Mouse (Mus musculus): ENCODE measurements at regions not wholly inside any gene's neighbourhood (a gene's known extent, or its start where the extent isn't known, plus 50 kb on each side); places are given as distances from the start of the nearest gene placed in this dataset.

DNA sequence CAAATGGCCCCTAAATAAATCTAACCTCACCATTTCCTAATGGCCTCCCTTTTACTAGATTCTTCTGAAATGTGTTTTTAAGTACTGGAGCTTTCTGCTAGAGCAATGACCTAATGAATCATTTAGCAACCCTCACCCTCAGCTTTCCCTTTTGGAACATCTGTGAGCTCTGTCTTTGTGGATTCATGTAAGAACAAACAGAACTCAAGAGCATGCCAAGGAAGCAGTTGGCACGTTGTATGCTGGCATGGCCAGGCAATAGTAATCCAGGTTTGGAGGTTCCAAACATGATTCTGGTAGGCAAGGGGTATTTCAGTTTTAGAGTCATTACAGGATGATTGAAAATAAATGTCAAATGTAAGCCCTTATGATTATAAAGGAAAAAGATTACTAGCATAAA is 240.9 kb upstream of the Tbl1xr1 start:
- no peaks in the 10 kb centered on the region for H3K36me3 ChIP-seq
- H3K9ac ChIP-seq (replicated peaks): no peak overlapping the region
- no peak overlapping the region for H3K4me2 ChIP-seq
- H3K4me3 ChIP-seq (replicated peaks): no peak overlapping the region
- WGBS: 76% methylated on average over 1 of the region's 1 CpGs
- ATAC-seq (ENCODE audit: low FRiP score): no peak
- H3K9me3 ChIP-seq (replicated peaks): no peaks in the 10 kb centered on the region
- no peaks in the 10 kb centered on the region for H3K27me3 ChIP-seq (replicated peaks)
- no peaks in the 10 kb centered on the region for H3K4me1 ChIP-seq
- no peak overlapping the region for H3K27ac ChIP-seq (replicated peaks)

DNA sequence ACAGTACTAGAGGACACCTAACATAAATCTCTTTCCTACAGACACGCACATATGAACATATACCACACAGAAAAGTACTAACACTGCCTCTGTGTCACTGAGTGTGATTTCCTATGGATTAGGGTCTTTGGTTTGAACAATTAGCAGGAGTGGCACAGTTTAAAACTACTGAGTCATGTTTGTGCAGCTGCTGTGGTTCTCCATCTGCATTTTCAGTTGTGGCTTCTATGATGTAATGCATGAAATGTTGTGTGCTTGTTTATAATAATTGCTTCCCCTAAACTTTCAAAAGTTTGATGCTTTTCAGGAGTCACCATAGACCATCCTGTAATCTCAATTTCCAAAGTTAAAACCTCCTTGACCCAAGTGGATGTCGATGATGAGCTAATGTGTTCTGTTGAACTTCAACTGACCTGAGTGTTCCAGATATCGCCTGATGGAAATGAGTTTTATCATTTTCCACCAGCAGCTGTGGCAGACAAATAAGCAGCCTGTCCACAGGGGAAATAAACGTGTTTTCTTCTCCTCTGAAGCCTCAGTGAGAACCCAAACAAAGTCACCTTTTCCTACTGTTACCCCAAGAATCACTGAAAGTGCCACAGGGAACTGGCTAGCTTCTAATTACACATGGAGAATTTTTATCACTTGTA is 239.0 kb upstream of the Tbl1xr1 start:
- Histone ChIP-seq H3K27me3 (replicated peaks) (no peaks in the 10 kb centered on the region), H3K36me3 (no peaks in the 10 kb centered on the region), H3K4me1 (peaks cover 2% of the 10 kb centered on the region), H3K4me2 (no peak overlapping the region), H3K9ac (replicated peaks) (no peak overlapping the region), H3K9me3 (replicated peaks) (no peaks in the 10 kb centered on the region), H3K27ac (replicated peaks) (no peak overlapping the region), H3K4me3 (replicated peaks) (no peak overlapping the region)
- 79% methylated on average over 4 of the region's 4 CpGs for WGBS
- ATAC-seq (ENCODE audit: low FRiP score): no peak

DNA sequence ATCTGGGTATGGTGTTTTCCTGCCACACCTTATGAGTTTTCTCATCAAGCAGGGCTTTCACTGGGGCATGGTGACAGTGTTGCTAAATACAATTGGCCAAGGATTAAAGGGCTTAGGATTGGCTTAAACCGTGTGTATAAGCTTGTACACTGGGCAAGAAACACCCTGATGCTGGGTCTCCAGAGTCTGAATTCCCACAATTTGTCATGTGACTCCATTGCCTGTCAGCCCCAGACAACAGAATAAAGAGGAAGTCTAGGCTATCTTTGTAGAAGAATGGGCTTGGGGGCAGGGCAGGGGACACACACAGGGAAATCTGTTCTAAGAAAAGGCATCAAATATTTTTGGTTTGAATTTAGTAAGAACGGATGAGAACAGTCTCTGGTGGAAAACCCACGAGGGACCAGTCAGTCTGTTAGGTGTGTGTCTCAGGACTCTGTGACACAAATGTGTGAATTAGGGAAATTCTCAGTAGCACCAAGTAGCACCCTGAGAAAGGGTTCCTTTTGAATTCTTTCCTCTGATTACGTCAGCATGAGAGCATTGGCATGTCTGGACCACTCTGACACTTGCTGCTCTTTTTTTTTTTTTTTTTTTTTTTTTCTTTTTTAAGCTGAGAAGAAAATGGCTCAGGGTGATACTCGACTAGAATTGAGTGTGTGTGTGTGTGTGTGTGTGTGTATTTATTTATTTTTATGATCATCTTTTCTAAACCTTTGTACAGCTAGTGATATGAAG is 235.5 kb upstream of the Tbl1xr1 start:
- Histone ChIP-seq H3K4me3 (replicated peaks) (no peak overlapping the region), H3K27me3 (replicated peaks) (no peaks in the 10 kb centered on the region), H3K27ac (replicated peaks) (no peak overlapping the region), H3K4me1 (peaks cover 13% of the 10 kb centered on the region), H3K36me3 (no peaks in the 10 kb centered on the region), H3K9ac (replicated peaks) (no peak overlapping the region), H3K9me3 (replicated peaks) (no peaks in the 10 kb centered on the region), H3K4me2 (no peak overlapping the region)
- WGBS: 35% methylated on average over 5 of the region's 5 CpGs
- ATAC-seq (ENCODE audit: low FRiP score): no peak

DNA sequence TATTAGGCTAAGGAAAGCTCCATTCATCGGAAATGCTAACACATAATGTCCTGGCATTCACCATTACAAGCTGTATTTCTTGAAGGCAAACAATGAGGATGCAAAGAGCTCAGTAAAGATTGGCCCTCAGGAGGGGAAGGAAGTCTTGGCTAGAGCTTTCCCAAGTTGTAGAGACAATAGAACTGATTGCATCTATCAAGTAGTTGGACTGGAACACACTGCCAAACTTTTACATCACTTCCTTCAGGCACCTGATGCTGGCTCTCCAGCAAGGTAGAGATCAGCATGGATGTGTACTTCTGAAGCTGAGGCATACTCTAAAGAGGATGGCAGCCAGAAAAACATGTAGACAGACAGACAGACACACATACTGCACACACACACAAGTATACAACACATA is 234.9 kb upstream of the Tbl1xr1 start:
- WGBS: 26% methylated on average over 1 of the region's 1 CpGs
- Histone ChIP-seq H3K9ac (replicated peaks) (no peak overlapping the region), H3K4me3 (replicated peaks) (no peak overlapping the region), H3K4me1 (peaks cover 13% of the 10 kb centered on the region), H3K27me3 (replicated peaks) (no peaks in the 10 kb centered on the region), H3K36me3 (no peaks in the 10 kb centered on the region), H3K9me3 (replicated peaks) (no peaks in the 10 kb centered on the region), H3K27ac (replicated peaks) (no peak overlapping the region), H3K4me2 (no peak overlapping the region)
- no peak for ATAC-seq (ENCODE audit: low FRiP score)

DNA sequence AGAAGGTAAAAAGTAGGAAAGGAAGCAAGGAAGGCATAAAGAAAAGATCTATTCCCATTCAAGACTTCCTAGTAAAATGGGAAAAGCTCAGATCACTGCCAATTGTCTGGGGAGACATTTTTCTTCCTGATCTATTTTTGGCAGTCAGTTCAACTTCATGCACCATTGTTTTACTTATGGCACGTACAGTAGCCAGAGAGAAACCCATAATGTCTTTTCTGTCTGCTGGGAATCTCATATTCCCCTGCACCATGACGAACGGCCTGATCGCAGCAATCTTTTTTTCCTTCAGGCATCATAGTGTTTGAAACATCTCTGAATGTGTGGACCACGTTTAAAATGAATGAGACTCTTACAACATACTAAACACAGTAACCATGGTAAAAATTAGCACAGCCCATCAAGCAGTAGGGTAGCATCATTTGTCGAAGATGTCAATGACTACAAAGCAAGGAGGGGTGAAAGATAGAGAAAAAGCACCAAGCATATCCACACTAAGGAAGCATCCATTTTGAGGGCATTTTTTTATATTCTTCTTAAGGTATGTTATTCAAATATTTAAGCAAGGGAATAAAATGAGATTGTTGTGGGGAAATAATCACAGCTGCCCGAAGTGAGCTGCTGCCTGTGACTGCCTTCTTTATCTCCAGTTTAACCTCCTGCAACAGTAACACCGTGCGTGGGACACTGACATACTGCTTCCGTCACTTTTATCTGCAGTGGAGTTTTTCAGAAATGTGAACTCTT is 233.7 kb upstream of the Tbl1xr1 start:
- Histone ChIP-seq H3K4me3 (replicated peaks) (no peak overlapping the region), H3K4me2 (no peak overlapping the region), H3K9ac (replicated peaks) (no peak overlapping the region), H3K36me3 (no peaks in the 10 kb centered on the region), H3K4me1 (peaks cover 13% of the 10 kb centered on the region), H3K27me3 (replicated peaks) (no peaks in the 10 kb centered on the region), H3K9me3 (replicated peaks) (no peaks in the 10 kb centered on the region), H3K27ac (replicated peaks) (peak overlapping the region; percentile 3; the same call in 1 of the 2 replicates)
- WGBS: 22% methylated on average over 10 of the region's 10 CpGs
- ATAC-seq (ENCODE audit: low FRiP score): peak; percentile 64; the same call in 1 of the 2 replicates

DNA sequence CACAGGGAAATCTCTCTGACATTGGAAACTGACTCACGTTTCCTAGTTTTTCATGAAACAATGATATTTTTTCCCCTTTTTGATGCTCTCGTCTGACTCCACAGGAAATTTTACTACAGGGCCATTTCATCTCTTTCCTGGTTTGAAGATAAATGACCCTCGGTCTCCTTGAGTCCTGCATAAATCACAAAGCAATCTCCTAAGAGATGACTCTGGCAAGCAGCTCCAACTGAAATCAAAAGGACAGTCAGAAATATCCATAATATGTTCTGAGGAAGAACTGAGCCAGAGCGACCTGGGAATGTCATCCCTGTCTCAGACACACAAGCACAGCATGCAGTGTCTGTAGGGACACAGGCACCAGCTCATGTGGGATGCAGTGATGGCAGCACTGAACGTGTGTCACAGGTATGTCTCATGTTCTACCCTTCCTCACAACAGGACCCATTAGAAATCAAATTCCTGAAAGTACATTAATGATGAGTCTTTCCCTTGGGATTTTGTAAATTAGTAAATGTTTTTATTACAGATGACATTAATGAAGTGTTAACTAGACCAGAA is 233.1 kb upstream of the Tbl1xr1 start:
- peak overlapping the region; percentile 3; the same call in 1 of the 2 replicates for H3K27ac ChIP-seq (replicated peaks)

DNA sequence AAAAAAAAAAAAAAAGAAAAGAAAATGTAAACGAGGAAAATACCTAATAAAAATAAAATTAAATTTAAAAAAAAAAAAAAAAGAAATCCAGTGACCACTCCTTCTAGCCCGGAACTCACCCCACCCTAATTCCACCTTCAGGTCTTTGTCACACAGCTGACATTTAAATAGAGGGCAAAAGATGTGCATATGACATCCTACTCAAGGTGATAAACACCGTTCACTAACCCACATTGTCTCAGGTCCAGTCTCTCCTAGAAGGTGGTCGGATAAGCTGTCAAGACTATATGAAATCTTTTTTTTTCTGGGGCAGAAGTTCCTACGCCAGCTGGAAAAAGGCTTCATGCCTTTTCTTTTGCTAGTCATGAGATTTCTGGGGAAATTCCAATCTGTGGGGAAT is 226.6 kb upstream of the Tbl1xr1 start:
- Histone ChIP-seq H3K27me3 (replicated peaks) (no peaks in the 10 kb centered on the region), H3K4me3 (replicated peaks) (no peak overlapping the region), H3K9me3 (replicated peaks) (no peaks in the 10 kb centered on the region), H3K4me2 (no peak overlapping the region), H3K9ac (replicated peaks) (no peak overlapping the region), H3K36me3 (no peaks in the 10 kb centered on the region), H3K27ac (replicated peaks) (no peak overlapping the region), H3K4me1 (no peaks in the 10 kb centered on the region)
- no peak for ATAC-seq (ENCODE audit: low FRiP score)
- 84% methylated on average over 5 of the region's 5 CpGs for WGBS

More for the DNA sequence above, 233.1 kb upstream of the Tbl1xr1 start:
- H3K4me3 ChIP-seq (replicated peaks): no peak overlapping the region
- no peaks in the 10 kb centered on the region for H3K27me3 ChIP-seq (replicated peaks)
- ATAC-seq (ENCODE audit: low FRiP score): no peak
- H3K4me2 ChIP-seq: no peak overlapping the region
- H3K36me3 ChIP-seq: no peaks in the 10 kb centered on the region
- peaks cover 13% of the 10 kb centered on the region for H3K4me1 ChIP-seq
- no peaks in the 10 kb centered on the region for H3K9me3 ChIP-seq (replicated peaks)
- H3K9ac ChIP-seq (replicated peaks): no peak overlapping the region
- 35% methylated on average over 5 of the region's 5 CpGs for WGBS

DNA sequence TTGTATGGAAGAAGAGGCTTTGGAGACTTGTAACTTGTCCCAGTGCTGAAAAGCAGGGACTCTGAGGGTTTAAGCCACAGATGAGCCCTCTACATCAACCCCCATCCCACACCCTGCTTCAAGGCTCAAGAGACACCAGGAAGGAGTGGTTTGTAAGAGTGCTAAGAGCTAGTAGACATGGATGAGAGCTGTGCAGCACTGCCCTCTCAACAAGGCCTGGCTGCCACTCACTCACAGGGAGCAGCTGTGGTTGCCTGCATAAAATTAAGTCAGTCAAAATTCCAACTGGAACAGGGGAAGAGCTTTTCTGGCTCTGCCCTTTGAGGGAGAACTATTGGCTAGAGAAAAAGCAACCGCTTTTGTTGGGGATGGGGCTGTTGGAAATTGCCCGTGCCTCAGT is 225.5 kb upstream of the Tbl1xr1 start:
- H3K36me3 ChIP-seq: no peaks in the 10 kb centered on the region
- H3K4me3 ChIP-seq (replicated peaks): no peak overlapping the region
- H3K4me1 ChIP-seq: no peaks in the 10 kb centered on the region
- no peak overlapping the region for H3K27ac ChIP-seq (replicated peaks)
- 95% methylated on average over 2 of the region's 2 CpGs for WGBS
- no peak overlapping the region for H3K9ac ChIP-seq (replicated peaks)
- ATAC-seq (ENCODE audit: low FRiP score): no peak
- H3K4me2 ChIP-seq: no peak overlapping the region
- H3K9me3 ChIP-seq (replicated peaks): no peaks in the 10 kb centered on the region
- no peaks in the 10 kb centered on the region for H3K27me3 ChIP-seq (replicated peaks)

DNA sequence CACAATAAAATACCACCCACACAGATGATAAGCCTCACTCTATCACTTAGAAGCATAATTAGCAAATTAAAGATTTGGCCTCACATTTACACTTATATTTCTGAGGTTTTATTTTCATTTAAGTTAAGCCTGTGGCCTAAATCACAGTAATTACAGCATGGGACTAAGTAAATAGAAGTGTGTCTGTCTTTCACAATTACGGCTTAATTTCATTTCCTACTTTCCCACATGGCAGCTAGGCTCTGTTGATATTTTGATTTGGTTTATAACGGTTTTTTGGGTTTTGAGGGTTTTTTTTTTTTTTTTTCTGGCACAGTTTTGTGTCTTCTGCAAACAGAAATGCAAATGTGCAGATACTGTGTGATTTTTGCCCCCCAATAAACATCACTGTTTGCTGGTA is 222.1 kb upstream of the Tbl1xr1 start:
- Histone ChIP-seq H3K4me1 (no peaks in the 10 kb centered on the region), H3K4me3 (replicated peaks) (no peak overlapping the region), H3K27me3 (replicated peaks) (no peaks in the 10 kb centered on the region), H3K9me3 (replicated peaks) (no peaks in the 10 kb centered on the region), H3K4me2 (no peak overlapping the region), H3K27ac (replicated peaks) (no peak overlapping the region), H3K9ac (replicated peaks) (no peak overlapping the region), H3K36me3 (no peaks in the 10 kb centered on the region)
- no peak for ATAC-seq (ENCODE audit: low FRiP score)
- WGBS: 61% methylated on average over 2 of the region's 2 CpGs

DNA sequence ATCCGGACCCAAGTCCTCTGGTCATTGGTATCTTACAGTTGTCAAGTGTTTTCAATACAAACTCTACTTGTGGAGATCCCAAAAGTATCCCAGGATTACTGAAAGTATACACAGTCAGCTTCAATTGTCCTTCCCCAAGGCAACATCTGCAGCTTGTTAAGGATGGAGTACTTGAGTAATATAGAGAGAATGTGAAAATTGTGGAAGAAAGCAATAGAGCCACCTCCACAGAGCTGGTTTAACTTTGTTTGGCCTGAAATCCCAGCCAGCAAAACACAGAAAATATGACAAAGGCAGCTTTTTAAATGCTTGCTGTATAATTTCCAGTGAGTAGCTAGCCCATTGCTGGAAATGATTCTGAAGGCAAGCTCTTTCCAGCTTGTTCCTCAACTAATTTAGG is 217.0 kb upstream of the Tbl1xr1 start:
- Histone ChIP-seq H3K4me1 (no peaks in the 10 kb centered on the region), H3K27ac (replicated peaks) (no peak overlapping the region), H3K4me2 (no peak overlapping the region), H3K9me3 (replicated peaks) (0 out of 2 replicates have a peak, but pooled peaks cover 2% of the 10 kb centered on the region), H3K9ac (replicated peaks) (no peak overlapping the region), H3K27me3 (replicated peaks) (no peaks in the 10 kb centered on the region), H3K36me3 (no peaks in the 10 kb centered on the region), H3K4me3 (replicated peaks) (no peak overlapping the region)
- 97% methylated on average over 1 of the region's 1 CpGs for WGBS
- no peak for ATAC-seq (ENCODE audit: low FRiP score)

DNA sequence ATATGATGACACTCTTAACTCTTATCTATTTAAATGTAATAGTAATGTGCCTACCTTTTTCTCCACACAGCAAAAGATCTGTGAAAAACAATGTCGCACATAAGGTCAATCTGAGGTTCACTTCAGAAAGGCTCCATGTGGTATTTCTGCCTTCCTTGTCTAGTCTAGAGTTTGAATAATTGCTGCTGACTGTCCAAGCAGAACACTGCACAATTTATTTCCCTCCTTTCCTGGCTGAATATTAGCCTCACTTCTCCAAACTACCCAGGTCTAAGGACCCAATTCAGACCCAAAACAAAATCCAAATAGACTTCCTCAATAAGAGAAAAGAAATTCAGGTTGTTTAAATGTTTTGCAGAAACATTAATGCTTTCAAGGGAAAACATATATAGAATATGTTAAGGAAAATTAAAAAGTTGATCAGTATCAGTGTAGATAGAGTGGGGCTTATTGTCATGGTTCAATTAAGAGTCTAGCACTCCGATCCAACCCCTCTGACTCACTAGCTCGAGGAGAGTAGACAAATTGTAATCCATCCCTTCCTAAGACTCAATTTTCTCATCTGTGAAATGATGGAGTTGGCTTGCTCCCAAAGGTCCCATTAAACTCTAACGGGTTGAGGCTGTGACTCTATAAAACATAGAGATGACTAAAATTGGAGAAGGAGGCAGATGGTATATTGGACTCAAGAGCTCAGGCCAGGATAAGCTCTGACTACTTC is 215.4 kb upstream of the Tbl1xr1 start:
- Histone ChIP-seq H3K4me2 (no peak overlapping the region), H3K27ac (replicated peaks) (no peak overlapping the region), H3K9ac (replicated peaks) (no peak overlapping the region), H3K27me3 (replicated peaks) (no peaks in the 10 kb centered on the region), H3K9me3 (replicated peaks) (0 out of 2 replicates have a peak, but pooled peaks cover 5% of the 10 kb centered on the region), H3K4me1 (no peaks in the 10 kb centered on the region), H3K4me3 (replicated peaks) (no peak overlapping the region), H3K36me3 (no peaks in the 10 kb centered on the region)
- 46% methylated on average over 4 of the region's 4 CpGs for WGBS
- ATAC-seq (ENCODE audit: low FRiP score): no peak
